Mouse (Mus musculus): ENCODE results near the gene Lsm14a. TPM values are rescaled to one million over a fixed set of nuclear protein-coding genes. Genes with fewer than 3 reads are reported as not detected.
"Not testable (repeated sequence)": the region's sequence is repeated elsewhere in the genome, so short reads cannot be mapped to it uniquely, and the experiment has no call there.

Lsm14a gene
- polyA plus RNA-seq, 1 experiment, result 108 TPM

DNA sequence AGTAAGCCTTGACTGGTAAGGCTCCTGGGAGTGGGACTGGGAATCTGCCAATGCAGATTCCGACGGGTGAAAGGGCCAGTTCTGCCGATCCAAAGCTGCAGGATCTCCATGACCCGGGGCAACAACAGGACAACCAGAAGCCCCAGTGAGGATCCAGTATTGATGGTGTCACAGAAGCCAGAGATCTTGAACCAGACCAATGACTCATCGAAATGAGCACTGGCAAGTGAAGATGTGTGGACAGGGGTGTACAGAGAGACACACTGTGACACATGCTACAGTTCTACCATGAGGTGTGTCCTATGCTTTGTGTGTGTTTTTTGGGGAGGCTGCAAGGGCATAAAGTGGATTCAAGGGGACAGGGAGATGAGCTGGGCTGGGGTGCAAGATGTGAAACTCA, 52.3 kb downstream of the Lsm14a start:
- no peak overlapping the region for H3K4me3 ChIP-seq (ENCODE audit: insufficient read depth, low read length)
- H3K4me1 ChIP-seq (ENCODE audit: control insufficient read depth, insufficient read depth, low read length), result peaks cover 44% of the 10 kb centered on the region
- H3K27ac ChIP-seq (ENCODE audit: insufficient read depth, low read depth, low read length), result no peak overlapping the region
- TF ChIP-seq CTCF (IDR thresholded peaks at IDR 0.05; ENCODE audit: low read depth, low read length), result no peak
- TF ChIP-seq POLR2A (IDR thresholded peaks at IDR 0.05; ENCODE audit: borderline replicate concordance, low read depth, low read length), result no peak

DNA sequence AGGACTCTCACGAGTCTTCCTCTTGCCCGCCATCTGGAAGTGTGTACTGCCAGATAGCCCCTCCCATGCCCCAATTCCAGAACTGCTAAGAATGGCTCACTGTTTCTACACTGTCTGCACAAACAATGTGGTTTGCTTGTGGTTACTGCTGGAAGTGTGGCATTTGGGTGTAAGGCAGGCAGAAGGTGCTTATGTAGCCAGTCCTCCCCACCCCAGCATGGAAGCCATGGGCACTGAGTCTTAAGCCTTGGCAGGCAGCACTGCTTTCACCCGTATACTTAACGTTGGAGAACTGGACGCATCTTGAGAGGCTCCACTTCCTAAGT, 54.0 kb downstream of the Lsm14a start:
- TF ChIP-seq POLR2A (IDR thresholded peaks at IDR 0.05; ENCODE audit: borderline replicate concordance, low read depth, low read length) (no peak), CTCF (IDR thresholded peaks at IDR 0.05; ENCODE audit: low read depth, low read length) (no peak)
- Histone ChIP-seq H3K4me1 (ENCODE audit: control insufficient read depth, insufficient read depth, low read length) (peaks cover 43% of the 10 kb centered on the region), H3K27ac (ENCODE audit: insufficient read depth, low read depth, low read length) (no peak overlapping the region), H3K4me3 (ENCODE audit: insufficient read depth, low read length) (no peak overlapping the region)

DNA sequence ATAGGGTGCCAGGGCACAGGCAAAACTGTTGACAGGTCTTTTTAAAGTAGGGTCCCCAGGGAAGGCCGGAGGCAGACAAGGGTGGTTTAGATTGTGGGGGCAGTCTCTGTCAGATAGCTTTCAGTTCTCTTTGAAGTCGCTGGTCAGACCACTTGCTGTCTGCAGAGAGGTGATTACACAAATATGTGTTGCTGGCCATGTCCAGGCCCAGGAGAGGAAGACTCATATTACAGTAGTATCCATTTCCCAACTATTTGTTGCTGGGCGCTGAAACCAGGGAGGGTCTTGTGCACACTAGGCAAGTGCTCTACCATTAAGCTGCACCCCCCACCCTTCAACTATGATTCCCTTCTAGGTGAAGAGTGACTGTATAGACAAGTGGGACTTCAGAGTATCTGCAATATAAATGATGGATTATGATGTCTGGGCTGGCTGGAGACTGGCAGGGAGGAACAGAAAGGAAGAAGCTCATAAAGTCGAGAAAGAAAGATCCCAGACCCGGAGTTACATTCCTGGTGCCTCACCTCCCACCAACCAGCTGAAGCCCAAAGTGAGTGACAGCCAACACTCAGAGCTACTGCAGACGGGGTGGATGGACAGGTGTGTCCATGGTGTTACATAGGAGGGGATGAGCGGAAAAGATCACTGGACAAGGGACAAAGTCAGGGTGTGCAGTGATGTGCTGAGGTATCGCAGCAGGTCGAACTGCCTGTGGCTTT, 54.5 kb downstream of the Lsm14a start:
- no peak overlapping the region for H3K4me3 ChIP-seq (ENCODE audit: insufficient read depth, low read length)
- peaks cover 39% of the 10 kb centered on the region for H3K4me1 ChIP-seq (ENCODE audit: control insufficient read depth, insufficient read depth, low read length)
- no peak for TF ChIP-seq CTCF (IDR thresholded peaks at IDR 0.05; ENCODE audit: low read depth, low read length)
- TF ChIP-seq POLR2A (IDR thresholded peaks at IDR 0.05; ENCODE audit: borderline replicate concordance, low read depth, low read length), result no peak
- no peak overlapping the region for H3K27ac ChIP-seq (ENCODE audit: insufficient read depth, low read depth, low read length)

DNA sequence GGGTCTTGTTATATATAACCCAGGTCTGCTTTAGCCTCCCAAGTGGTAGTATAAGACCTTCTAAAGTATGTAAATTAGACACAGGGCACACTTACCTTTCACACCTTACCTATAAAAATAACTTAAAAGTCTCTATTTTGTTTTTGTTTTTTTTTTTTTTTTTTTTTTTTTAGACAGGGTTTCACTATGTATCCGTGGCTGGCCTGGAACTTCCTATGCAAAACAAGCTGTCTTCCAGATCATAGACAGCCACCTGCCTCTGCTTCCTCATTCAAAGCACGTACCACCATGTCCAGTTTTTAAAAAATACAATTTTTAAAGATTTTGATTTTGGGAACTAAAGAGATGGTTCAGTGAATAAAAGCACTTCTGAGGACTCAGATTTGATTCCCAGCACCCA, 55.8 kb downstream of the Lsm14a start:
- H3K4me1 ChIP-seq (ENCODE audit: control insufficient read depth, insufficient read depth, low read length), result peaks cover 27% of the 10 kb centered on the region
- no peak overlapping the region for H3K4me3 ChIP-seq (ENCODE audit: insufficient read depth, low read length)
- TF ChIP-seq CTCF (IDR thresholded peaks at IDR 0.05; ENCODE audit: low read depth, low read length) (no peak), POLR2A (IDR thresholded peaks at IDR 0.05; ENCODE audit: borderline replicate concordance, low read depth, low read length) (no peak)
- no peak overlapping the region for H3K27ac ChIP-seq (ENCODE audit: insufficient read depth, low read depth, low read length)

DNA sequence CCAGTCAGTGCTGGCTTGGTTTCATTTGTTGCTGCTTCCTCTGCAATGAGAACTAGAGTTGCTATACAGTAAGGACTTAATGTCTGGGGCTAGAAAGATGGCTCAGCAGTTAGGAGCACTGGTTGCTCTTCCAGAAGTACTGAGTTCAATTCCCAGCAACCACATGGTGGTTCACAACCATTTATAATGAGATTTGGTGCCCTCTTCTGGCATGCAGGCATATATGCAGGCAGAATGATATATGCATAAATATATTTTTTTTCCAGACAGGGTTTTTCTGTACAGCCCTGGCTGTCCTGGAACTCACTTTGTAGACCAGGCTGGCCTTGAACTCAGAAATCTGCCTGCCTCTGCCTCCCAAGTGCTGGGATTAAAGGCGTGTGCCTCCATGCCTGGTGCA, 56.6 kb downstream of the Lsm14a start:
- H3K4me1 ChIP-seq (ENCODE audit: control insufficient read depth, insufficient read depth, low read length), result peaks cover 22% of the 10 kb centered on the region
- not testable (repeated sequence) for H3K4me3 ChIP-seq (ENCODE audit: insufficient read depth, low read length); H3K27ac ChIP-seq (ENCODE audit: insufficient read depth, low read depth, low read length)

DNA sequence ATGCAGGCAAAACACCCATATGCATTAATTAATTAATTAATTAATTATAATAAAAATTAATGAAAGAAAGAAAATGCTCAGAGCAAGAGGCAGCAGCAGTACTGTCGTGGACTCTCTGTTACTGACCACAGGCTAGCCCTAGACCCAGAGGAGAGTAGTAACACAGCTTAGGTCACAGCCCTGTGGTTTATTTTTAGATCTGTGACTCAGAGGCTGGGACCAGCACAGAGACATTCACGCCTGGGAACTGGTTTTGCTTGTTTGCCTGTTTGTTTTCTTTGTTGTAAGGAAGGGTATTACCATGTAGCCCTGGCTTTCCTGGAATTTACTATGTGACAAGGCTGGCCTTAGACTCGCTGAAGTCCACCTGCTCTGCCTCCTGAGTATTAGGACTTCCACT, 65.6 kb downstream of the Lsm14a start:
- Histone ChIP-seq H3K27ac (ENCODE audit: insufficient read depth, low read depth, low read length) (peak overlapping the region; percentile 26; the same call in 1 of the 2 replicates), H3K4me1 (ENCODE audit: control insufficient read depth, insufficient read depth, low read length) (peaks cover 12% of the 10 kb centered on the region), H3K4me3 (ENCODE audit: insufficient read depth, low read length) (no peak overlapping the region)
- TF ChIP-seq CTCF (IDR thresholded peaks at IDR 0.05; ENCODE audit: low read depth, low read length) (no peak), POLR2A (IDR thresholded peaks at IDR 0.05; ENCODE audit: borderline replicate concordance, low read depth, low read length) (no peak)

DNA sequence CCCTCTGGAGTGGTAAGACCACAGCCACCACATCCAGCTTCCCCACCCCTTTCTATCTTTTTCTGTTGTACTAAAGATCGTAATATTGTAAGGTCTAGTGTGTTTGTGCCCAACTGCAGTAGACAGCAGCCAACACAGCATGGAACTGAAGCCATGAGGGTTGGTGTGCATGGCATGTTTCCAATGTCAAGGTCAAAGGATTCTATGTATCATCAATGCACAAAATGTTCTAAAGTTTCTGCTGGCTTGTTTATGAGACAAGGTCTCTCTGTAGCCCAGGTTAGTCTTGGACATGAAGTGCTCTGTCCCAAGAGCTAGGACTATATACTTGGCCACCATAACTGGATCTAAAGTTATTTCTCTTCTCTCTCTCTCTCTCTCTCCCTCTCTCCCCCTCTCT, 68.3 kb downstream of the Lsm14a start:
- no peak for TF ChIP-seq POLR2A (IDR thresholded peaks at IDR 0.05; ENCODE audit: borderline replicate concordance, low read depth, low read length)
- TF ChIP-seq CTCF (IDR thresholded peaks at IDR 0.05; ENCODE audit: low read depth, low read length), result no peak
- Histone ChIP-seq H3K27ac (ENCODE audit: insufficient read depth, low read depth, low read length) (no peak overlapping the region), H3K4me3 (ENCODE audit: insufficient read depth, low read length) (no peak overlapping the region), H3K4me1 (ENCODE audit: control insufficient read depth, insufficient read depth, low read length) (peaks cover 14% of the 10 kb centered on the region)

DNA sequence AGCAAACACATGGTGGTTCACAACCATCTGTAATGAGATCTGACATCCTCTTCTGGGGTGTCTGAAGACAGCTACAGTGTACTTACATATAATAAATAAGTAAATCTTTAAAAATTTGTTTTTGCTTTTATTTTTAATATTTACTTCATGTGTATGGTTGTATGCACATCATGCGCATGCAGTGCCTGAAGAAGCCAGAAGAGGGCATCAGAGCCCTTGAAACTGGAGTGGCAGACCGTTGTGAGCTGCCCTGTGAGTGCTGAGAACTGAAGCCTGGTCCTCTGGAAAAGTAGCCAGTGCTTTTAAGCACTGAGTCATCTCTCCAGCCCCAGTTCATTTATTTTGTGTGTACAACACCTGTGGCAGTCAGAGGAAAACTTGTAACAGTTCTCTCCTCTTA, 69.1 kb downstream of the Lsm14a start:
- H3K27ac ChIP-seq (ENCODE audit: insufficient read depth, low read depth, low read length), result no peak overlapping the region
- TF ChIP-seq POLR2A (IDR thresholded peaks at IDR 0.05; ENCODE audit: borderline replicate concordance, low read depth, low read length) (no peak), CTCF (IDR thresholded peaks at IDR 0.05; ENCODE audit: low read depth, low read length) (no peak)

DNA sequence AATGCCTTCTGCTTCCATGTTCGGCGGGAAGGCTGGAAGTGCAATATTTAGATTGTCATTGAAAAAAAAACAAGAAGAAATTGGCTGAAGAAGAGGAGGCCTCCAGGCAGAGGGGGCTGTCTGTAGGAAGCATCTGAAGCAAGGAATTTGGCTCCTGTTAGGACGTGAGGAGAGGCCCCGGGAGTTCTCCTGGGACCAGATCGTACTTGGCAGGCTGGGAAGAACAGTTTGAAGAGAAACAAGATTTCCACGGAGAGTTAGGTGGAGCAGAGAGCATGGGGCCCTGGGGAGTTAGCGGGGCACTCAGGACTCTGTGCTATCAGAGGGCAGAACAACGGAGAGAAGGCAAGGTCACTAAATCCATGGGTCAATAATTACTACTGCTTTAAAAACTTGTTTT, 69.8 kb downstream of the Lsm14a start:
- no peak for TF ChIP-seq CTCF (IDR thresholded peaks at IDR 0.05; ENCODE audit: low read depth, low read length)
- no peak for TF ChIP-seq POLR2A (IDR thresholded peaks at IDR 0.05; ENCODE audit: borderline replicate concordance, low read depth, low read length)
- no peak overlapping the region for H3K4me3 ChIP-seq (ENCODE audit: insufficient read depth, low read length)
- H3K4me1 ChIP-seq (ENCODE audit: control insufficient read depth, insufficient read depth, low read length), result peaks cover 15% of the 10 kb centered on the region
- no peak overlapping the region for H3K27ac ChIP-seq (ENCODE audit: insufficient read depth, low read depth, low read length)

More for the DNA sequence above, 69.1 kb downstream of the Lsm14a start:
- no peak overlapping the region for H3K4me3 ChIP-seq (ENCODE audit: insufficient read depth, low read length)
- H3K4me1 ChIP-seq (ENCODE audit: control insufficient read depth, insufficient read depth, low read length), result peaks cover 16% of the 10 kb centered on the region

DNA sequence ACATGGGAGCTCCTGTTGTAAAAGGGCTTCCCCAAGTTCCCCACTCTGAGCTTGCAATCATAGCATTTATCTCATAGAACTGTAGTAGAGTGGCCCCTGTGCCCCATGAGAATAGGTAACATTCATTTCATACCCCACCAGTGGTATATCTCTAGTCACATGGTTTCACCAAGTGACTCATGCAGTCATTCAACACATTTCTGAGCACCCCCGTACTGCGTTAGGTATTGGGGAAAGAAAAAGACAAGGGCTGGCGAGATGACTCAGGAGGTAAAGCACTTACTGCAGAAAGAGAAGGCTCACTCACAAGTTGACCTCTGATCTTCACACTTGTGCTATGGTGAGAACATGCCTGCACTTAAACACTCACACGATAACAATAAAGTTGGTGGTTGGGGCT, 71.2 kb downstream of the Lsm14a start:
- TF ChIP-seq CTCF (IDR thresholded peaks at IDR 0.05; ENCODE audit: low read depth, low read length) (no peak), POLR2A (IDR thresholded peaks at IDR 0.05; ENCODE audit: borderline replicate concordance, low read depth, low read length) (no peak)
- Histone ChIP-seq H3K4me1 (ENCODE audit: control insufficient read depth, insufficient read depth, low read length) (peaks cover 4% of the 10 kb centered on the region), H3K4me3 (ENCODE audit: insufficient read depth, low read length) (no peak overlapping the region), H3K27ac (ENCODE audit: insufficient read depth, low read depth, low read length) (no peak overlapping the region)

DNA sequence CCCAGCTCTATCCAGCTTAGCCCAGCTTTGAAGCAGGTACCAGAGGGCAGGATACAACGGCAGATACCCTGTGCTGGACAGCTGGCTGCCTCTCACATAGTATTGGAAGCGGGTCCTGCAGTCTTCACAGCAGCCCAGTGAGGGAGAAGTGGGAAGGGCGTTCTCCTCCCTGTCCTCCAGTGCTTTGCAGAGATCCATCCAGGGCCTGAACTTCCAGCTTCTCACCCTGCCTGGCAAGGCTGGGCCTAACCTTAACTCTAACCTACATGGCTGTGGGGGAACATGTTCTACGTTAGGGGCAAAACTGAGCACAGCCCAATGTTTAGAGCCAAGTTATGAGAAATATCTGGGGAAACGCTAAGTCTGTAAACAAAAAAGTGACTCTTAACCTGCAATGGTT, 72.0 kb downstream of the Lsm14a start:
- H3K4me1 ChIP-seq (ENCODE audit: control insufficient read depth, insufficient read depth, low read length), result peaks cover 4% of the 10 kb centered on the region
- no peak overlapping the region for H3K4me3 ChIP-seq (ENCODE audit: insufficient read depth, low read length)
- H3K27ac ChIP-seq (ENCODE audit: insufficient read depth, low read depth, low read length), result no peak overlapping the region
- no peak for TF ChIP-seq POLR2A (IDR thresholded peaks at IDR 0.05; ENCODE audit: borderline replicate concordance, low read depth, low read length)

Data from bone marrow macrophage, adult 2 months (primary cell).